Mouse (Mus musculus) small intestine, adult 2 months (tissue): ENCODE measurements around the gene Prss56. TPM values are rescaled to one million over a fixed set of nuclear protein-coding genes. Genes with fewer than 3 reads are reported as not detected.

ENCODE experiments used
- H3K27ac ChIP-seq: fragments of 200-500 bp; 2 replicates; pipeline ENCODE4 v1.5.1; 2012; ENCODE audit warnings: low read depth, low read length, control low read depth, inconsistent platforms; ENCODE audit not compliant: insufficient read depth
- H3K27me3 ChIP-seq: fragments of 200-500 bp; 2 replicates; pipeline ENCODE4 v1.6.1; 2012; ENCODE audit warnings: mild to moderate bottlenecking, moderate library complexity, low read length, inconsistent platforms; ENCODE audit not compliant: control insufficient read depth, insufficient read depth
- H3K36me3 ChIP-seq: fragments of 200-500 bp; 2 replicates; pipeline ENCODE4 v1.6.1; 2012; ENCODE audit warnings: mild to moderate bottlenecking, low read length, control low read depth, inconsistent platforms; ENCODE audit not compliant: control insufficient read depth, insufficient read depth
- H3K4me1 ChIP-seq: fragments of 200-500 bp; 2 replicates; pipeline ENCODE4 v1.6.1; 2012; ENCODE audit warnings: low read length, inconsistent platforms, mixed read lengths; ENCODE audit not compliant: control insufficient read depth, insufficient read depth, insufficient read length
- H3K4me3 ChIP-seq: fragments of 200-500 bp; 2 replicates; pipeline ENCODE4 v1.5.1; 2012; ENCODE audit warnings: low read depth, mild to moderate bottlenecking, control low read depth, inconsistent platforms, low read length, moderate library complexity
- CTCF ChIP-seq: fragments of 200-500 bp; IDR thresholded peaks from 2 replicates; pipeline ENCODE4 v1.5.1; 2012; ENCODE audit warnings: low read depth, mild to moderate bottlenecking, control low read depth, inconsistent platforms, low read length, moderate library complexity, mixed read lengths; ENCODE audit not compliant: insufficient replicate concordance, insufficient read length; ENCODE audit errors: extremely low read depth
- POLR2A ChIP-seq: fragments of 200-500 bp; IDR thresholded peaks from 2 replicates; pipeline ENCODE4 v1.6.1; 2012; ENCODE audit warnings: low read depth, mild to moderate bottlenecking, control low read depth, inconsistent platforms, low read length, moderate library complexity
- WGBS: fragments of 180-500 bp; shearing (Covaris S2); methylation state at CpG from one replicate; pipeline ENCODE4 v1.1.7; 2018; 5-methylcytosine and 5-hydroxymethylcytosine counted together
- polyA plus RNA-seq: library from polyadenylated mRNA; depleted of rRNA; stranded (reverse); fragments of >200 nt; gene quantifications from 2 replicates; pipeline ENCODE4 v1.2.3, GENCODE M21; 2012

Gene Prss56
- polyA plus RNA-seq, 1 experiment = not detected

DNA sequence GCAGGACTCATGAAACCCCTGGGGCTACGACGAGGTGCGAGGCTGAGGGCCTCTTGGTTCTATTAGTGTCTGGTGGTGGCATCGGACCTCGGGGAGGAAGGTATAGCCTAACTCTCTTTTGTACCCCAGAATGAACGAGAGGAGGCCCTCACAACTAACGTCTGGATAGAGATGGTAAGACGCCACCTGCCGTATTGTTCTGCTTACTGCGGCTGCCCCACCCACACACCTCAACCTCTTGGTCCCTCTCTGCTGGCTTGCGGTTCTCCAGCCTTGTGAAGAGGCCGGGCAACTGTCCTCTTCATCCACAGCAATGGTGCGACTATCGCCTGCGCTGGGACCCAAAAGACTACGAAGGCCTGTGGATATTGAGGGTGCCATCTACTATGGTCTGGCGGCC, 23.2 kb downstream of the Prss56 start:
- Histone ChIP-seq H3K4me3 (no peak overlapping the region), H3K27me3 (no peaks in the 10 kb centered on the region), H3K36me3 (no peaks in the 10 kb centered on the region), H3K27ac (no peak overlapping the region), H3K4me1 (no peaks in the 10 kb centered on the region)
- TF ChIP-seq CTCF (peak; percentile 27; the same call in 1 of the 2 replicates), POLR2A (no peak)
- 24% methylated on average over 17 of the region's 17 CpGs for WGBS

DNA sequence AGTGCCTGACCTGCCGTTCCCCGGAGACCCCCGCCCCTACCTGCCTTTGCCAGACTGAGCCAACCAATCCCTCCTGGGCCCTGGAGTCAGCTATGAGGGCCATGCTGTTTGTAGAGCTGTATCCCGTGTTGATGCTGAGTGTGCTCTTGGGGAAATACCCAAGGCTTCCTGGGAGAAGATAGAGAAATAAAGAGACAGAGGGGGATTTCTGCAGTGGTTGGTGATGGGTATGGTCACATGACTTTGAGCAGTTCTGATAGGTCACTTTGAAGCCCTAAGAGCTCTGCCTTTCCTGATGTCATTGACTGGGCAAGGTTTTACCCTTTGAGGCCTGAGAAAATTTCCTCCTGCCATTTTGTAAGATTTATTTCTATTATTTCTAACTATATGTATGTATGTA, 28.3 kb downstream of the Prss56 start:
- no peak overlapping the region for H3K27ac ChIP-seq
- 79% methylated on average over 4 of the region's 4 CpGs for WGBS
- no peak for TF ChIP-seq POLR2A
- TF ChIP-seq CTCF = no peak
- H3K36me3 ChIP-seq = no peaks in the 10 kb centered on the region
- H3K27me3 ChIP-seq = no peaks in the 10 kb centered on the region
- peaks cover 7% of the 10 kb centered on the region; the same call in 1 of the 2 replicates for H3K4me1 ChIP-seq
- H3K4me3 ChIP-seq = no peak overlapping the region

DNA sequence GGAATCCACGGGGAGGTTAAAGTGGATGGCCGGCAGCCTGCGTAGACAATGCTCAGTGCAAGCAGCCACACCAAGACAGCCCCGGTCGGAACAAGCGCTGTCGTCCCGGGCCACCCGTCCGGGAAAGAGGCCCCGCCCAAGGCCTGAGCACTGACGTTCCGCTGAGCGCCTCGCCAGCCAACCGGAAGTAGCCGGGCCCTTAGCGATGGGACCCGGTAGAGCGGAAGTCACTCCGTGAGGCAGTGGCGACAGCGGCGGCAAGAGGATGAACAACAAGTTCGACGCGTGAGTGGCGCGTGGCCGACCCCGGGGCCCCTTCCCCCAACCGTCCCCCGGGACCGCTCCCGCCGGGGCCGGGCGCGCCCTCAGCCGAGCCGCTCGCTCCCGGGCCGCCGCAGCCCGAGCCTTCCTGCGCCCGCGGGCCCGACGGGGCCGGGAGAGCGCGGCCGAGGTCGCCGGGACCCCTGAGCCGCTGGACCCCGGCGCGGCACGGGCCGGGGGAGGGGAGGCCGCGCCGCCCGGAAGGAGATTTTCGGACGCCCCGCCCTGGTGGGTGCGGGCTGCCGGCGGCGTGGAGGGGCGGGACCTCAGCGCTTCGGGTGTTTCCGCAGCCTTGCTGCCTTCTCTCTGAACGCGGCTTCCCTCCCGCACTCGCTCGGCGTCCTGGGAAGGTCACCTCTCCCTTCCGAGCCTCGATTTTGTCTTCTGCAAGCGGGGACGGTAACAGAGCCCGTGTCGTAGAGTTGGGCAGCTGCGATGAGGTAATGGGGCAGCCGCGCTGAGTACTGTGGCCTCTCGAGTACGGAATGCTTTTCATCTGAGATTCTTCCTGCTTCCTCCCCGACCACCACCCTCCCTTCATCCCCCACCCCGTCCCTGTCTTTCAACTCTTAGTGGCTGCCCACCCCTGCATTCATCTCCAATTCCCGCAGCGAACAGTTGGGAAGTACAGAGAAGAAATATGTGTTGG, 30.9 kb downstream of the Prss56 start, which contains the start of gene Eif4e2:
TSS of gene Eif4e2 (plus strand) at position 180 of the 970 bp plus-strand sequence.
- 1% methylated on average over 98 of the region's 99 CpGs for WGBS
- Histone ChIP-seq H3K27ac (peak within 1 kb of the TSS; percentile 89), H3K27me3 (no peaks in the 10 kb centered on the region), H3K36me3 (no peaks in the 10 kb centered on the region), H3K4me1 (peaks cover 12% of the 10 kb centered on the region; the same call in 1 of the 2 replicates), H3K4me3 (peak within 1 kb of the TSS; percentile 77)
- no peak for TF ChIP-seq CTCF
- peak; percentile 93 for TF ChIP-seq POLR2A

DNA sequence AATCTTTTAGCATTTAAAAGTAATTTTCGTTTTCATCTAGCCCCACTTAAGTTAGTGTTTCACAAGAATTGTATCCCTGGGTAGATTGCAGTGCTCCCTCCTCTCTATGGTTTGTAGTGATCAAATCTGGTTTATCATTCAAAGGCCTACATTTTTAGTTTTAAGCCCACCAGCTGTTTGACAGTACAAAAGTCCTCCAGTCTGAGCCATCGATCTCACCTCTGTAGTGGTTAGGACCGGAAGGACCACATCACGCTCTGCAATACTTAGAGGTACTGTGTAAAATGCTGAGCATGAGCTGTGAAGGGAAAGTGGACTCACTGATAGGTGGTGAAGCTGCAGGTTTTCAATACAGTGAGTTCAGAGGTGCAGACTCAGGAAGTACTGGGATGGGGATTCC, 31.6 kb downstream of the Prss56 start:
- H3K4me3 ChIP-seq = peak overlapping the region; percentile 77
- peaks cover 4% of the 10 kb centered on the region for H3K36me3 ChIP-seq
- 3% methylated on average over 4 of the region's 4 CpGs for WGBS
- no peaks in the 10 kb centered on the region for H3K27me3 ChIP-seq
- H3K4me1 ChIP-seq = peaks cover 12% of the 10 kb centered on the region; the same call in 1 of the 2 replicates
- no peak for TF ChIP-seq POLR2A
- no peak for TF ChIP-seq CTCF
- H3K27ac ChIP-seq = no peak overlapping the region

DNA sequence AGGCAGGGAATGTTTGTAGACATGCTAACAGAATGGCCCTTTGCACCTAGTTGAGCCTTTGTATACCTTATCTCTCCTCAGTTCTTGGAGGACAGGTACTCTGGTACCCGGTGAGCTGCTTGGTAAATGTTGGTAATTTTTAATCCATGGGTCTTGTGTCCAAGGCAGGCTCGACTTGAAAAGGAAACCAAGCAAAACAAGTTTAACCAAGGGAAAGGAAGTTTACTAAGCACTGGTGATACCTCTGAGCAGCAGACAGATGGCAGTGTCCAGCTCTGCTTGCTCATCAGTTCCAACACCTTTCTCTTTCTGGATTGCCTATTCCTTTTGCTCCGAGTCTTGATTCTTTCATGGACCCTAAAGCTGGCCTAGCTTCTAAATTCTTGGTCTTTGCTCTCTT, 34.8 kb downstream of the Prss56 start:
- 25% methylated on average over 3 of the region's 3 CpGs for WGBS
- peaks cover 34% of the 10 kb centered on the region for H3K36me3 ChIP-seq
- no peaks in the 10 kb centered on the region for H3K27me3 ChIP-seq
- TF ChIP-seq POLR2A (no peak), CTCF (no peak)
- peaks cover 12% of the 10 kb centered on the region; the same call in 1 of the 2 replicates for H3K4me1 ChIP-seq
- H3K4me3 ChIP-seq = no peak overlapping the region
- no peak overlapping the region for H3K27ac ChIP-seq

DNA sequence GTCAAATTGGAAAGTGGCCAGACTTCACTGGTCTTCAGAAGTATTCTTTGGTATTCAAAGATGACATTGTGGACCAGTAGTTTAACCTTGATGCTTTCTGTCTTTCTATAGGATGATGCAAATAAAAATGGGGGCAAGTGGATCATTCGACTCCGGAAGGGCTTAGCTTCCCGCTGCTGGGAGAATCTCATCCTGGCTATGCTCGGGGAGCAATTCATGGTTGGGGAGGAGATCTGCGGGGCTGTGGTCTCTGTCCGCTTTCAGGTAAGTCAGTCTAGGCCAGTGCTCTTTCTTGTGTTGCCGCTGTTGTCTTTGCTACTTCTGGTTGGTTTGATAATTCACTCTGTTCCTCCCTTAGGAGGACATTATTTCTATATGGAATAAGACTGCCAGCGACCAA, 42.6 kb downstream of the Prss56 start:
- peaks cover 81% of the 10 kb centered on the region for H3K36me3 ChIP-seq

More for the DNA sequence above, 42.6 kb downstream of the Prss56 start:
- TF ChIP-seq POLR2A = no peak
- no peak for TF ChIP-seq CTCF
- no peaks in the 10 kb centered on the region for H3K27me3 ChIP-seq
- H3K27ac ChIP-seq = no peak overlapping the region
- H3K4me1 ChIP-seq = no peaks in the 10 kb centered on the region
- WGBS = 97% methylated on average over 8 of the region's 8 CpGs
- H3K4me3 ChIP-seq = no peak overlapping the region
